Mouse (Mus musculus): ENCODE data around the gene Osbpl9. TPM values are rescaled to one million over a fixed set of nuclear protein-coding genes. Genes with fewer than 3 reads are reported as not detected.

Osbpl9 gene
- total RNA-seq, 2 experiments from 2014 or later, result 48.3 to 54.0 TPM

DNA sequence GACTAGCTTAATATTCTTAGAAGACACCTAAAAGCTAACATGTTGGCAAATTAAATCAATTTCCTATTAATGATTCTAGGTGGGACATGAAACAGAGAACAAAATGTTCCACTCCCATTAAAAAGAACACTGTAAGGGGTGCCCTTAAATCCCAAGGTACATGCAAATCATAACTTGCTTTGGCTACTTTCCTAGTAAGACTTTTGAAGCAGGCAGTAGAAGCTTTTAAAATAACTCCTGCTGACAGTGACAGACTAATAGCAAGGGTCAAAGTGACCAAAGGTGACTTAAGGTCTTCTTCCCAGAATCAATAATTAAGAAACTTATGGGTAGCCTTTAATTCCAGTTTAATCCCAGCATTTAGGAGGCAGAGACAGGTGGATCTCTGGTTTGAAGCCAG is 95.5 kb downstream of the Osbpl9 start:
- DNase-seq (ENCODE audit: low spot score in 2 of 2), result no peak

DNA sequence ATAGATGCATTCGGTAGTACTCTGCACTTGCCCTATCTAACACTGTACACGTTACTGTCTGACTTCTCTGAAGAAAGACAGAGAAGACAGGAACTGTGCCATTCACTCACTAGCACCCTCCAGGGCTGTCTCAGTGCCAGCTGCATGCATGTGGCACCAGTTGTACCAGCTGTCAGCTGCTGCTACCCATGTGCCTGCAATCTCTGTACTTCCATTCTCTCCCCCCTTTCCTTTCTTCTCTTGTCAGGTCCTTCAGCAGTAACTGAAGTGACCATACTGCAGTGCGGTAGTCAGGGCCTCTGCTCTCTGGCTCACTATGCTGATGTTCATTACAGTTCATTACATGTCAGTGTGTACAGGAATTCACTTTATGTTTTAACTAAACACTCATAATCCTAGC is 96.0 kb downstream of the Osbpl9 start:
- DNase-seq (ENCODE audit: low spot score in 2 of 2), result no peak

DNA sequence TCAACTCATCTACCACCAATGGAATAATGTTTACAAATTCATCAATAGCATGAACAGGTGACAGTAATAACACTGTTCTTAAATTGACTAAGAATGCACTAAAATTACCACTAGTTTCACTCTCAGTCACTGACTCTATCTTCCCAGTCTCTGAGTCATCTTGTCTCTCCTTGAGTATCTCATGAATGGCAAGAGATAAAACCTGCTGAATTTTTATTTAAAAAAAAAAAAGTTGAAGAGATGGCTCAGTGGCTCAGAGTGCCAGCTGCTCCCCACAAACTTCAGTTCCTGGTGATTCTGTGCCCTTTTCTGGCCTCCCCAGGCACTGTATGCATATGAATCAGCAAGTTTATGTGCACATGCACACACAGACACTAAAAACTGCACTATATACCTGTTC is 96.8 kb downstream of the Osbpl9 start:
- DNase-seq (ENCODE audit: low spot score in 2 of 2), result no peak

DNA sequence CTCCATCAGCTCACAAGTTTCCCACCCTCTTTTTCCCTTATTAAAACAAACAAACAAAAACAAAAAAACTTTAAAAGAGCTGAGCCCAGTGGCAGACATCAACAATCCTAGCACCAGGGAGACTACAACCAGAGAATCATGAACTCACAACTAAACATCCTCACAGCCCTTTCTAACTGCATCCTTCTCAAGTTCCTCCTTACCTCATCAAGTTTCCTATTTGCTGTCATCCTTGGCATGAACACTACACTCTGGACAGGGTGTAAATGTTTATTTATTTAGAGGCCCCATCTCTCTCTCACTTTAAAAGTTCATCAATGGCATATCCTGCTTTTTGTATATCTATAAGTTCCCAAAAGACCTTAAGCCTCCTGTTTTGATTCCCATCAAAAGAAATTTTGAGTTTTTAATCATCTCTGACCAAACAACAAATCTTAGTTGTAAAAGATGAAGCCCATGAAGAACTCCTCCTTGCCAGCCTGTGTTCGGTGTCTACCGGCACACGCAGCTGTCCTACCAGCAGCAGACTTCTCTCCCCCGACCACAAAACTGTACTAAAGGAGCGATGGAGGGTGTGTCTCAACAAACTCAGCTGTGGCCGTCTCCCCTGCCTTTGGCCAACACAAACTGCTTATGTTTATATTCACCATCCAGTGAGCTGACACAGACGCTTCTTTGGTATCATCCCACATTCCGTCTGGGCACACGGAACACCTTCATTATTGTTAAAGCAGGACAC is 98.8 kb downstream of the Osbpl9 start:
- no peak for DNase-seq (ENCODE audit: low spot score in 2 of 2)

DNA sequence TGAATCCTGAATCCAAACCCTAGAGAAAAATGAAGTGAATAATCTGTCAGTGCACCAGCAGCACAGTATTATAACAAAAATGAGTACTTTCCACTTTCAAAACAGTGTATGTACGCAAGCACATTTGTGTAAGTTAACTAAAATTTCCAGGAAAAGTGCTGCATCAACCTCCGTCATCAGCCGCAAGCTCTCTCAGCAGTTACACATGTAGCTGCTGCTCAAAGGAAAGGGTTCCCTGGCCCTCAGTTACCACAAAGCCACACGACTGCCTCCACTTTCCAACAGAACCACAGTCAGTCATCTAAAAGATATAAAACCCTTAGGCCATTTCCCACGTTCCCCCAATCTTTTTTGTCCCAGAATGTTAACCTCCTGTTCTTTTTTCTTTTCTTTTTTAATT is 99.5 kb downstream of the Osbpl9 start:
- no peak for DNase-seq (ENCODE audit: low spot score in 2 of 2)

DNA sequence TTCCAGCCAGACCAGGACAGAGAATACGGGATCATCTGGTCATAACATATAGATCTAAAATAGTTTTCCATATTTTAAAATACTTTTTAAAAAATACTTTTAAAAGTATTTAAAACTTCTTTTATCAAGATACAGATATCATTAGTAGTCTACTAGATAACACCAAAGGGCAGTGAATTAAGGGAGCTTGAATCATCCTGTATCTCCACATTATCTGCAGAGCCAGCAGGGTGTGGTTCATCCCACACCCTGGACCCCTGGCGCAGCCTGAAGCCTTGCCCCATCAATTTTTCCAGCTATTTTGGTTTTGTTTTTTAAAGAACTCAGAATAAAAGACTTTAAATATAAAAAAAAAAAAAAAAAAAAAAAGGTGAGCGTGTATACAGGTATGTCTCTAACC is 103.2 kb downstream of the Osbpl9 start:
- DNase-seq (ENCODE audit: low spot score in 2 of 2), result no peak

DNA sequence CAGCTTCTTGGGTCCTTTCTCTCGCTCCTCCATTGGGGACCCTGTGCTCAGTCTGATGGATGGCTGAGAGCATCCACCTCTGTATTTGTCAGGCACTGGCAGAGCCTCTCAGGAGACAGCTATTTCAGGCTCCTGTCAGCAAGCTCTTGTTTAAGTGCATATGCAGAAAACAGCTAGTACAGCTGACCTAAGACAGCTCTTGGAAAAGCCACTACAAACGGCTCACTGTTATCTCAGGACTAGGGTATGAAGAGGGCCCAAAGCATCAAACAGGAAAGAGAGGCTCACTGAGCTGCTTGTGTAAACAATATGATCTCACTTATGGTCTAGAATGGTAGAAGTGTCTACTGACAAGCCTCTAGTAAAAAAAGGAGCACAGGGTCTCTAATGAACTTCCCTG is 107.8 kb downstream of the Osbpl9 start:
- DNase-seq (ENCODE audit: low spot score in 2 of 2), result no peak

DNA sequence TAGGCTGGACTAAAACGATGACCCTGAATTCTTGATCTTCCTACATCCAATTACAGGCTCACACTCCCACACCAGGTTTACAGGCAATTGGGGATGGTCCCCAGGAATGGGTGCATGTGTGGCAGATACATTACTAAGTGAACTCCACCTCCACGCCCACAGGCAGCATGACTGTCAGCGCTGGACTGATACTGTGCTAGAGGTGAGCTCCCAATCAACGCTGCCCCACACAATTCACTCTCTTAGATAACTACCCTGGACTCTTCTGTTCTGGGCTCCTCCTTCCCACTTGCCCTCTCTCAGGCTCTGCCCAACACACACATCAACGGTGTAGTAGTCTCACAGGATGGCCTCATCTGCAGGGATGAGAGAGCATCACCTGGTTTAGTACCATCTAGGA is 109.7 kb downstream of the Osbpl9 start:
- DNase-seq (ENCODE audit: low spot score in 2 of 2), result no peak

DNA sequence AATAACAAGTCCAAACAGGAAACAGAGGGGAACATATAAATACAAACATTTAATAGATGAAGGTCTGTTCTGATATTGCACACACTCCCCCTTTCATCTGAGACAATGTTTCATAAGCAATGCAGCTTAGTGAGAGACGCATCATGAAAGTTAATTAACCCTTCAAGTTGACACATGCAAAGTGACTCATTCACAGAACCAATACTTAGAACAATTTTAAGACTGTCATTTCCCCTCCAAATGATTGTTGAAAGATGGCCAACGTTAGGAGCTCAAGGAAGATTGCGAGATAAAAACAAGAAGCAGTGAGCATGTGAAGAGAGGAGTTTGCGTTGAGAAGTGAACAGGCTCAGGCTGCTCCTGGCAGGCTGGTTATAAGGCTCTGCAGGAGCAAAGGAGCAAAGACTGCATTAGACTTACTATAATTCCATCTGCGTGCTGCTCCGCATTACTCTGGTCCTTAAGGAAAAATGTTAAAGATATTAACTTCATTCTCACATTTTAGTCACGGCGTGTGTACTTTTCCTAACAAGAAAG is 110.8 kb downstream of the Osbpl9 start:
- no peak for DNase-seq (ENCODE audit: low spot score in 2 of 2)

GRCm38 (mm10) chr4:109089999-109090398 is 112.1 kb downstream of the Osbpl9 start:
- DNase-seq (ENCODE audit: low spot score in 2 of 2), result no peak

DNA sequence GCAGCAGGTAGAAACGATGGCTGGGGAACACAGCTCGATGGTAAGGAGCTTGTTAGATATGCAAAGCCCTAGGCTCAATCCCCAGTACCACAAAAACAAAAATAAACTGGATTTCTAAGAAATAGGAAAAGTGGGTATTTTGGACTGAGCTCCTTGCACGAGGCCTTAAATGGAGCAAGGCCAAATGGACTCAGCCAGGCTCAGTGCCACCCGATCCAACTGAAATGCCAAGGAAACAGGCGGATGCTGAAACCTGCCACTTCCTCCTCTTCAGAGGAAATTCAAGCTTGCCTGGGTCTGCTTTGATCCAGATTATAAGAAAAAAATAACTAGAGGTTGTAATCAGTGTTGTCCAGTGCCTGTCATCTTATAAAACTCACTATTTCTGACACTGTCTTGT is 112.9 kb downstream of the Osbpl9 start:
- DNase-seq (ENCODE audit: low spot score in 2 of 2), result no peak

GRCm38 (mm10) chr4:109080118-109080517 is 122.0 kb downstream of the Osbpl9 start:
- no peak for DNase-seq (ENCODE audit: low spot score in 2 of 2)

GRCm38 (mm10) chr4:109079676-109080075 is 122.4 kb downstream of the Osbpl9 start:
- no peak for DNase-seq (ENCODE audit: low spot score in 2 of 2)

DNA sequence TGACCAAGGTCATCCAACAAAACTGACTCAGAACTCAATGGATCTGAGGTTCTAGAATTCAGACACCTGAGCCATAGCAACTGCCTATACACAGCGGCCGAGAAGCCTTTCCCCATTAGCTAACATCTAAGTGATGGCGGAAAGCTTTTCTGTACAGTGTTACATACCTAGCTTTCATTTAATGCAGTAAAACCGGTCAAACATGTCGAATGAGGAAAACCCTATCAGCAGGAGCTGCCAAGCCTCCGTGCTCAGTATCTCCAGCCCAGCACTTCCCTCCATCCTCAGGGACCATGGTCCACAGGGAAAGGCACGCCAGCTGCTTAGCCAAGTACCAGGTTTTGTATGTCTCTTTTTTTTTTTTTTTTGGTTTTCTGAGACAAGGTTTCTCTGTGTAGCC is 123.1 kb downstream of the Osbpl9 start:
- no peak for DNase-seq (ENCODE audit: low spot score in 2 of 2)

GRCm38 (mm10) chr4:109073296-109073695 is 128.8 kb downstream of the Osbpl9 start:
- no peak for DNase-seq (ENCODE audit: low spot score in 2 of 2)

DNA sequence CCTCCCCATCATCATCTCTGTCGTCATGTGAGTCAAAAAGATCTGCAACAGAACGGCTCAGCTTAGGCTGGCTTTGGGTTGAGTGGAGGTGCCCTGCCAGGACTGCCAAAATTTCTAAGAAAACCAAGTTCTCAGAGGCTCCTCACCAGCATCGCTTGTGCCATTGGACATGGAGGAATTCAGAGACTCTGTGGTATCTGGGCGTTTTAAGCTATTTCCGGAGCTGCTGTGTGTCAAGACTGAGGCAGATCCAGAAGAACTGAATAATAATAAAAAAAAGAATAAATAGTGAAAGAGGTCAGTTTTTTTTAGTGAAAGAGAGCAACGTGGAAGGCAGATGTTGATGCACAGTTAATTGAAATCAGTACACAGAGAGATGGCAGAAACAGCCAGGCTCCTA is 129.2 kb downstream of the Osbpl9 start:
- no peak for DNase-seq (ENCODE audit: low spot score in 2 of 2)

- no peak for DNase-seq (ENCODE audit: low spot score in 2 of 2)
Measured at GRCm38 (mm10) chr4:109065714-109066113, 136.4 kb downstream of the Osbpl9 start.

- no peak for DNase-seq (ENCODE audit: low spot score in 2 of 2)
Measured at GRCm38 (mm10) chr4:109064941-109065340, 137.1 kb downstream of the Osbpl9 start.

- DNase-seq (ENCODE audit: low spot score in 2 of 2), result no peak
Measured at GRCm38 (mm10) chr4:109059255-109059821, 142.7 kb downstream of the Osbpl9 start.

DNA sequence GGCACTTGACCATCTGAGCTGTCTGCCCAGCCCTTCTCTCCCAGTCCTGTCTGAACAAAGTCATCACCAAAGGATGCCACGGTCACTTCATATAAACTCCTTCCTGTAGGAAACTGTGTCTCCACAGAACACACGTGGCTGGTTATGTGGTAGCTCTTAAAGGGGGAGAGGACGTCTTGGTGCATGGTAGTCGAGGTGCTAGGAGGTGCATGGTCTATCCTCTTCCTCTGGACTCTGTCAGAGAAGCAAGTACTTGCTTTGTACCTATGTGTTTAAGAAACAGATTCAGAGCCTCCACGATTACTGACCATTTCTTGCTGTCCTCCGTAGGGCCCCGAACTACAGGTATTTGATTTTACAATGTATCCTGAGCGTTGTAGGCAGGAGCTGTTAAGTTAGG is 144.4 kb downstream of the Osbpl9 start:
- no peak for DNase-seq (ENCODE audit: low spot score in 2 of 2)

- DNase-seq (ENCODE audit: low spot score in 2 of 2), result no peak
Measured at GRCm38 (mm10) chr4:109056351-109056750, 145.7 kb downstream of the Osbpl9 start.

DNA sequence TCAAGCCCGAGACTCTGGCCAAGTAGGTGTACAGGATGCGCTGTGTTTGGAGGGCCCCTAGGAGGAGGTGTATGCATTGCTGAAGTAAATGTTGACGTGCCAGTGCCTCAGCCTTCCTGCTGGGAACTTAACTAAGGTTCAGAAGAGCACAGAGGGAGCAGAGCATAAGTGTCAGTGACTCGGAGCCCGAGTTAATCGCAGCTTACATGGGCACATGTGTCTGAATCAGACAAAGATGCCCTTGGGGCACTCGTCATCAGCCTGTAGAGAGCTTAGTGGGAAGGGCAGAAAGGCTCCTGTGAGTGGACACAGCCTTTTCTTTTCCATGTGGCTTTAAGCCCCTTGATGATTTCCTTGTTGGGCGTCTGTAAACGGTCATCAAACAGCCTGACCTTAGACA is 148.1 kb downstream of the Osbpl9 start:
- DNase-seq (ENCODE audit: low spot score in 2 of 2), result no peak

DNA sequence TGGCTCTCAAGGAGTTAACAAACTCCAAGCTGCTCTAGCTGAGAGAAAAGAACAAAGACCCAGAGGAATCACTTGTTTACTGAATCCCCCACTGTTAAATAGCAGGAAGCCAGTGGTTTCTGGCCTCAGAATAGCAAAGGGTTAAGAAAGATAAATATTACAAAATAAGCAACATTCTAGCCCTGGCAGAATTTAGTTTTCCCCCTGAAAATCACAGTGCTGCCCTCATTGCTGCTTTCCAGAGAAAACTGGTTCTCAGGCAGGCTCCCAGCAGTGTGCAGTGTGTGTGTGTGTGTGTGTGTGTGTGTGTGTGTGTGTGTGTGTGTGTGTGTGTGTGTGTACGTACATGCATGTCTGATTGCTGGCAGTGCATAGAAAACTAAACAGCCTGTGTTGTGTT is 149.8 kb downstream of the Osbpl9 start:
- DNase-seq (ENCODE audit: low spot score in 2 of 2), result no peak
